Mouse (Mus musculus) brown adipose tissue, adult 24 weeks (tissue): ENCODE data around the gene Epn2. TPM values are rescaled to one million over a fixed set of nuclear protein-coding genes. Genes with fewer than 3 reads are reported as not detected.

Experiments used
- H3K27ac ChIP-seq: fragments of 200-500 bp; replicated peaks from 2 replicates; pipeline ENCODE4 v1.5.1; 2012; ENCODE audit warnings: low read depth, mild to moderate bottlenecking, low read length
- H3K4me1 ChIP-seq: fragments of 200-500 bp; 2 replicates; pipeline ENCODE4 v1.6.1; 2012; ENCODE audit warnings: low read length, mixed read lengths; ENCODE audit not compliant: control insufficient read depth, insufficient read depth, insufficient read length
- H3K4me3 ChIP-seq: fragments of 200-500 bp; 2 replicates; pipeline ENCODE4 v1.5.1; 2012; ENCODE audit warnings: low read depth, mild to moderate bottlenecking, low read length, moderate library complexity; ENCODE audit not compliant: insufficient read depth
- polyA plus RNA-seq: library from polyadenylated mRNA; stranded (reverse); fragments of >200 nt; gene quantifications from 2 replicates; pipeline ENCODE4 v1.2.4, GENCODE M21; 2012; ENCODE audit not compliant: missing spikeins, insufficient read depth, insufficient read length

The Epn2 gene
- polyA plus RNA-seq, 1 experiment = 29.1 TPM

DNA sequence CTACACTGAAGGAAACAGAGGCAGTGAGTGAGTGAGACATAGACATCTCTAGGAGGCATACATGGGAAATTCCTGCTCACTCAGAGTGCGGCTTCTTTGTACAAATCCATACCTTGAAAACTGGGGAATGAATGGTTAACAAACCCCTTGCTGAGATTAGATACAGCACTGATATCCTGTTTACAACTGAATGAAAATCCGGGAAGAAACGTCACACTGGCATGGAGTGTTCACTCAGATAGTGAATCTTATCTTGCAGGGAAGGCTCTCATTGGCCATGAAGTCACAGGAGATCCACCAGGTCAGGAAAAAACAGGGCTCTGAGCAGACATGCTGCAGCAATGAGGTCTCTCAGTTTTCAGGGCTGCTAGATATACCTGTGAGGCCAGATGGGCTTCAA lies 42.5 kb downstream of the Epn2 start:
- Histone ChIP-seq H3K27ac (peak overlapping the region; percentile 73), H3K4me3 (no peak overlapping the region), H3K4me1 (peaks cover 59% of the 10 kb centered on the region)

- H3K4me3 ChIP-seq = no peak overlapping the region
- H3K27ac ChIP-seq = peak overlapping the region; percentile 80
- peaks cover 55% of the 10 kb centered on the region for H3K4me1 ChIP-seq
Observed at GRCm38 (mm10) chr11:61535530-61535929, 44.0 kb downstream of the Epn2 start.

GRCm38 (mm10) chr11:61533571-61533970 lies 45.9 kb downstream of the Epn2 start:
- Histone ChIP-seq H3K27ac (peak overlapping the region; percentile 95), H3K4me1 (peaks cover 66% of the 10 kb centered on the region)

GRCm38 (mm10) chr11:61532820-61533219 lies 46.7 kb downstream of the Epn2 start:
- H3K4me3 ChIP-seq = no peak overlapping the region
- peaks cover 65% of the 10 kb centered on the region for H3K4me1 ChIP-seq
- H3K27ac ChIP-seq = peak overlapping the region; percentile 95

More at GRCm38 (mm10) chr11:61533571-61533970, 45.9 kb downstream of the Epn2 start:
- H3K4me3 ChIP-seq = no peak overlapping the region

DNA sequence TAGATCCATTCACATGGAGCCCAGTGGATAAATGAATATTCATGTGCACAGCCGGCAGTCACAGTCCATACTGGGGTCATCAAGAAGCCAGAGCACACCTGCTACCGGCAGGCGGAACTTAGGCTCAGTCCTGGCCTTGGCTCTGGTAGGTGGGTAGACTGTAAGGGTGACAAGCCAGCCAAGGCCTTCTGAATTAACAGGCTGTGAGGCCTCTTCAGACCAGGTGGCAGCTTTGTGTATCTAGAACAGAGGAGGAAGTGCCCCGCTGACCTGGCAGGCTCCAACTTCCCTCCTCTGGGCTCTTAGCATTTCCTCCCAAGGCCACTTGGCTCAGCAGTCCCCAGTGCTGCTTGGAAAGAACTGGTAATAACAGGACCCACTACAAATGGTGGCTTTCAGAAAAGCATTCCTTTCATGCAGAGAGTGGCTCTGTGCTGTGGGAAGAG lies 50.2 kb downstream of the Epn2 start:
- H3K4me3 ChIP-seq = no peak overlapping the region
- H3K27ac ChIP-seq = peak overlapping the region; percentile 40
- peaks cover 47% of the 10 kb centered on the region for H3K4me1 ChIP-seq

DNA sequence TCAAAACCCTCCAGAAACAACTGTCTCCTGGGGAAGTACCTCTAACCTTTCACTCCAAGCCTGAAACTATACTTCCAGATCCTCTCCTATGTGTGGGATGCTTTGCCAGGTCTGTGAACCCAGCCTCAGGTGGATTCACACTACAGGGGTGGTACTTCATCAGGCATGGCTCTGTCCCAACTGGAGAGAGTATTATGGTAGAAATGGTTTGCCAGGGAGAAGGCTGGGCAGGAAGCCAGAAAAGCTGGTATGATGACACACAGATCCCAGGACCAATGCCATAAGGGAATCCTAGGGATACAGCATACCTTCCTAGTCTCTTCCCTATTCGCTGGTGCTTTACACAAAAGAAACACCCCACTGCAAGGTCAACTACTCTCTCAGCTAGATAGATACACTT lies 52.6 kb downstream of the Epn2 start:
- H3K4me1 ChIP-seq = peaks cover 33% of the 10 kb centered on the region
- H3K4me3 ChIP-seq = no peak overlapping the region
- no peak overlapping the region for H3K27ac ChIP-seq

- Histone ChIP-seq H3K27ac (no peak overlapping the region), H3K4me1 (no peaks in the 10 kb centered on the region), H3K4me3 (no peak overlapping the region)
Observed at GRCm38 (mm10) chr11:61519484-61520107, 59.9 kb downstream of the Epn2 start.

- Histone ChIP-seq H3K27ac (no peak overlapping the region), H3K4me3 (no peak overlapping the region), H3K4me1 (no peaks in the 10 kb centered on the region)
Observed at GRCm38 (mm10) chr11:61518871-61519270, 60.6 kb downstream of the Epn2 start.

GRCm38 (mm10) chr11:61517971-61518370 lies 61.5 kb downstream of the Epn2 start:
- no peak overlapping the region for H3K4me3 ChIP-seq
- H3K27ac ChIP-seq = no peak overlapping the region
- no peaks in the 10 kb centered on the region for H3K4me1 ChIP-seq

GRCm38 (mm10) chr11:61514953-61515352 lies 64.5 kb downstream of the Epn2 start:
- Histone ChIP-seq H3K4me1 (no peaks in the 10 kb centered on the region), H3K4me3 (no peak overlapping the region), H3K27ac (no peak overlapping the region)

GRCm38 (mm10) chr11:61504713-61505257 lies 74.7 kb downstream of the Epn2 start, which contains the start of gene B9d1:
Gene B9d1, plus strand, starts transcription at chr11:61505144.
- peaks cover 5% of the 10 kb centered on the region for H3K4me1 ChIP-seq
- peak within 1 kb of the TSS; percentile 76 for H3K27ac ChIP-seq
- peak within 1 kb of the TSS; percentile 69 for H3K4me3 ChIP-seq

- H3K4me1 ChIP-seq = peaks cover 5% of the 10 kb centered on the region
- no peak overlapping the region for H3K27ac ChIP-seq
- H3K4me3 ChIP-seq = no peak overlapping the region
Observed at GRCm38 (mm10) chr11:61503933-61504332, 75.6 kb downstream of the Epn2 start.

GRCm38 (mm10) chr11:61498736-61499504 lies 80.6 kb downstream of the Epn2 start:
- no peaks in the 10 kb centered on the region for H3K4me1 ChIP-seq
- H3K27ac ChIP-seq = 0 out of 2 replicates have a peak overlapping the region, but pooled peaks have one; percentile 23
- H3K4me3 ChIP-seq = no peak overlapping the region

- H3K4me3 ChIP-seq = no peak overlapping the region
- no peak overlapping the region for H3K27ac ChIP-seq
- peaks cover 6% of the 10 kb centered on the region; the same call in 1 of the 2 replicates for H3K4me1 ChIP-seq
Observed at GRCm38 (mm10) chr11:61497490-61497889, 82.0 kb downstream of the Epn2 start.

DNA sequence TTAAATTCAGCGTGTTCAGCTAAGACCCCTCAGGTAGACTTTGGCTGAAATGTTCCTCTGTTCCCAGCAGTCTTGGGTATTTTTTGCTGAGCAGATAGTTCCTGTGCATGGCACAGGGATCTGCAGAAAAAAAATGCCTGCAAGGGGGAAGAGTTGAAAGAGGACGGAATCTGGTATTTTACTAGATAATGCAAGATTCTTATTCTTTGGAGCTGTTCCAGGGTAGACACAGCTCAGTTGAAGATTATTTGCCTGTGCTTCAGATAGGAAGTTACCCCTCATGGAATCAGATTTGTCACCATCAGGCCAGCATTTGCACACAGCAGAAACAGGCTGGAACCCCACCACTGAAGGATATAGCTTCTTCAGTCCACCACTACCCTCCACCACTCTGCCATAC lies 84.0 kb downstream of the Epn2 start:
- Histone ChIP-seq H3K4me3 (no peak overlapping the region), H3K4me1 (peaks cover 6% of the 10 kb centered on the region; the same call in 1 of the 2 replicates), H3K27ac (no peak overlapping the region)
